Mouse (Mus musculus): Measurements from ENCODE around the gene Sult3a1. TPM values are rescaled to one million over a fixed set of nuclear protein-coding genes. Genes with fewer than 3 reads are reported as not detected.
"Not testable (repeated sequence)": the region's sequence is repeated elsewhere in the genome, so short reads cannot be mapped to it uniquely, and the experiment has no call there.

Gene Sult3a1
- not detected for total RNA-seq (2021)

DNA sequence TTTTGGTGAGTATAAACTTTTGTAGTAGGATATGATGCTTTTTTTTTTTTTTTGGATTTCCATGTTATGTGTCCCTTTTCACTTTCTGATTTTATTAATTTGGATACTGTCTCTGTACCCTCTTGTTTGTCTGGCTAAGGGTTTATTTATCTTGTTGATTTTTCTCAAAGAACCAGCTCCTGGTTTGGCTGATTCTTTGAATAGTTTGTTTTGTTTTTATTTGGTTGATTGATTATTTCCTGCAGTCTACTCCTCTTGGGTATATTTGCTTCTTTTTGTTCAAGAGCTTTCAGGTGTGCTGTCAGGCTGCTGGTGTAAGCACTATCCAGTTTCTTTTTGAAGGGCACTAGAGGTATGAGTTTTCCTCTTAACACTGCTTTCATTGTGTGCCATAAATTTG lies at the start of gene Sult3a1:
Gene Sult3a1 (plus strand): TSS at position 301 of the 400 bp plus-strand sequence.
- DNase-seq (ENCODE audit: low spot score in 2 of 2), result no peak
- intact Hi-C loops (cut with DNase I), result no loop called here

DNA sequence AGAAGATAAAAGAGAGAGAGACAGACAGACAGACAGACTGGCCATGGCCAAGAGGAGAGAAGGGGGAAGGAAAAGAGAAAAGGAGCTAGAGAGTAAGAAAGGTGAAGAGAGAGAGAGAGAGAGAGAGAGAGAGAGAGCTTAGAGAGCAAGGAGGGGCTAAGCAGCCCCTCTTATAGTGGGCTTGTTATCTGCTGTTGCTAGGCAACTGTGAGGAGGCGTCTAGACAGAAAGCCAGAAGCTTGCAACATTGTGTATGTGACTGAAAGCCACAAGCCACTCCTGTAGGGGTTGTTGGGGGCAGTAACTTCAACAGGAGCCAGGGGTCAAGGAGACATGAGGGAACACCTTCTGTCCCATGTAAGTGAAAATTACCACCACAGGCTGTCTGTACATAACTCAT lies 45.7 kb upstream of the Sult3a1 start:
- DNase-seq (ENCODE audit: low spot score in 2 of 2), result no peak
- intact Hi-C loops (cut with DNase I), result no loop called here

DNA sequence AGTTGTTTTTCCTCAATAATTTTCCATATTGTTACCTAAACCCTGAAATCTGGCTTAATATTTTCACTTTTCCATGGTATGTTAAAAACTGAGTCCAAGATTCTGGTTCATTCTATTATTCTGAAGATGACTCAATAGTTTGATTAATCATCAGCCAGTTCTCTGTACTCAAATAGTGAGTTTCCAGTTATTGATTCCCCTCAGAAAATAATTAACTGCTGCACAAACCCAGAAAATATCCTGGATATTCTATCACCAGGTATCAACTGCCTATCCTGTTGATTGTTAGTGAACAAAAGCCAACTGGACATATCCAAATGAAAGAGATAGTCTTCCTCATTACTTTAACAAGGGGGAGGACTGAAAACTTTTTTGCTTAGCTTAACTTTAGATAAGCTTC lies 43.3 kb upstream of the Sult3a1 start:
- no peak for DNase-seq (ENCODE audit: low spot score in 2 of 2)
- intact Hi-C loops (cut with DNase I), result no loop called here

DNA sequence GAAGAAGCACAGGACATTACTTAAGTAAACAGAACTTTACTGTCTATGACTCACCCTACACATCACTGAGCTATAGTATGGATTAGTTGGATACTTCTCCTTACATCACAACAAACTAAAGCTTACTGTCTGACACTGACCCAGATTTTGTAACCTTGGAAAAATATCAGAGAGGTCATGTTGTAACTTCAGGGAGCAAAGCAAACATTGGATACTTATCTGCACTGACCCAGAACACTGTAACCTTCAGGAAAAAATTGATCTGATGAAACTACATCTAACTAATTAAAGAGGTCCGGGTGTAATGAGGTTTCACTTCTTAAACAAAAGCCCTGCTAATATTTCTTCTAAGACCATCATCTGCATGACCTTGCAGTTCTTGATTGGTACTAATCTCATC lies 40.6 kb upstream of the Sult3a1 start:
- intact Hi-C loops (cut with DNase I), result no loop called here
- DNase-seq (ENCODE audit: low spot score in 2 of 2), result no peak

DNA sequence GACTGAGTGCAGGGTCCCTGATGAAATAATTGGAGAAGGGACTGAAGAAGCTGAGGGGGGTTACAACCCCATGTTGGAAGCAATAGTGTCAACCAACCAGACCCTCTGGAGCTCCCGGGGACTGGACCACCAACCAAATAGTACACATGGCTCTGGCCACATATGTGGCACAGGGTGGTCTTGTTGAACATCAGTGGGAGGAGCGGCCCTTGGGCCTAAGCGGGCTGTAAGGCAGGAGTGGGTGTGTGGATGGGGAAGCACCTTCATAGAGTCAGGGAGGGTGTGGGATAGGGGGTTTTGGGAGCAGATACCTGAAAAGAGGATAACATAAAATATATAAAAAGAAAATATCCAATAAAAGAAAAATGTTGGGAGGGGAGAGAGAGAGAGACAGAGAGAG lies 36.6 kb upstream of the Sult3a1 start:
- DNase-seq (ENCODE audit: low spot score in 2 of 2), result no peak
- intact Hi-C loops (cut with DNase I), result no loop called here

DNA sequence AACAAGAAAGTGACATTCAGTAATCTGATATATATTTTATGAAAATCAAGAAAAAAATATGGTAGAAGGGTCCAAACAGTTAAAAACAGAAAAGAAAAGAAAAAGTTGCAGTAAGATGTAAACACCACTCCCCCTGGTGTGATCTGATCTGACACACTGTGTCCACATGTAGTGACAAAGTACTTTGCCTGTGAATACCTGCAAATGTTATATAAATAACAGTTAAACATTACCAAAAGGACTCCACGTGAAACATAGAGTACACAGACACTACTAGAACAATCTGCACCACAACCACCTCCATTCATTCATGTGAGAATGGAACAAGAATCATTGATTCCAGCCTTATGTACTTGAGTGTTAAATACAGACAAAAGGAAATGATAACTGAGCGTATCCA lies 8.5 kb downstream of the Sult3a1 start:
- intact Hi-C loops (cut with DNase I), result no loop called here

DNA sequence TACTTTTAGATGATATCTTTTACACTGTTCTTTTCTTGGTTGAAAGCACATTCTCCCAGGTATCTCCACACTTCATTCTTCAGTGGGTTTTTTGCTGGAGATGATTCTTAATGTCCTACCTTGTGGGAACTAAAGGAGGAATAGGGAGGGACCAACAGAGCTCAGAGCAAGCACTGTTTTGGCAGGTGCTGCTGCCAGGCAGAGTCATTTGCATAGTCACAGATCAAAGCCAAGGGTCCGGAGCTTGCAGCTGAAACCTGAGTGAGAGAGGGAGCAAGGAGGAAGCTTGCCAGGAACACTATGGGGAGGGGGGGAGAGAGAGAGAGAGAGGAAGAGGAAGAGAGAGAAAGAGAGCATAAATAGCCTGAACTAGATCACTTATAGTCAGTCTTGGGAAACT lies 12.9 kb downstream of the Sult3a1 start:
- no peak for DNase-seq (ENCODE audit: low spot score in 2 of 2)
- intact Hi-C loops (cut with DNase I), result loop anchor here (1.0 kb wide), 1 partner anchor 342 kb away; no protein-coding TSS in a partner anchor

More for the DNA sequence above, 8.5 kb downstream of the Sult3a1 start:
- no peak for DNase-seq (ENCODE audit: low spot score in 2 of 2)

DNA sequence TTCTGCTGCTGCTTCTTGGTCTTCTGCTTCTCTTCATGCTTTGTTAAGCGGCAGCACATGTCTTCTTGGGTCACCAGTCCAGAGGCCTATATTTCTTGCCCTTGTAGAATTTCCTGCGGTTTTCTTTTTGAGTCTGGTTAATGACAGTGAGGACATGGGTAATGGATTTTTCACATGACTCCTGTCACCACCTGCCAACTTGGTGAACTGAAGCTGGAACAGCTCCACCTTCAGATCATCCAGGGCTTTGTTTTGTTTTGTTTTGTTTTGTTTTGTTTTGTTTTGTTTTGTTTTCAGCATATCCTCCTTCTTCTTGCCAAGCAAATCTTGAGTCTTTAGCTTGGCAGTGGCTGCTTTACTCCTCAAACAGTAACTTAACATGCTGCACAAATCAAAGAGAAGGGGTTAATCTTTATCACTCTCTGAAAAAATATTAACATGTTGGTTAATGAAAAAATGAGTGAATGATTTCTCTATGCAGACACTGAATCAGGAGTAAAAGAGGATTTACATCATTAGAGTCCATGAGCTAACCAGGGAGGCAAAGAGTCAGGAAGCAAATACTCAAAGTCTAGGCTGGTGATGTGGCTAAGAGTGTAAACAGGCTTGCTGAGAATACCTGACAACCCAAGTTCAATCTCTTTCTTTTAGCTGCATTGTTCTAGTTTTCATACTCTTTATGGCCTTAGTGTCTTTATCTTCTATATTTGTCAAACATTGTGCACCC lies 15.3 kb downstream of the Sult3a1 start:
- DNase-seq (ENCODE audit: low spot score in 2 of 2), result no peak
- intact Hi-C loops (cut with DNase I), result no loop called here

DNA sequence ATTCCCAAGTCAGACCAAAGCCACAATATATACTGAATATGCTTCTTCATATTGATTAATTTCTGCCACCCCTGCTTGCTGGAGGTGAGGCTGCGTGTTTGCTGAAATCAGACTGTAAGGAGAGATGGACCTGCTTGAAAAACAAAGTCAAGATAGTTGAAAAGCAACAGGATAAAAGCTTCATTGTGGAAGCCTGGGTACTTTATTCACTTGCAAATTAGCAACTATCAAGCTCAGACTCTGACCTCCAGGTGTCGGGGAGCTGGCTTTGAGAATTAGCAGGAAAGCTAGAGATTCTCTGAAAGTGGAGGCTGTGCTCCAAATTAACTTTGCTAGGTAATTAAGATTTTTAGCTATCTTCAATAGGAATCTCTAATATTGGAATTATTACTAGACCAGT lies 24.9 kb downstream of the Sult3a1 start:
- intact Hi-C loops (cut with DNase I); DNase-seq (ENCODE audit: low spot score in 2 of 2): not testable (repeated sequence)

DNA sequence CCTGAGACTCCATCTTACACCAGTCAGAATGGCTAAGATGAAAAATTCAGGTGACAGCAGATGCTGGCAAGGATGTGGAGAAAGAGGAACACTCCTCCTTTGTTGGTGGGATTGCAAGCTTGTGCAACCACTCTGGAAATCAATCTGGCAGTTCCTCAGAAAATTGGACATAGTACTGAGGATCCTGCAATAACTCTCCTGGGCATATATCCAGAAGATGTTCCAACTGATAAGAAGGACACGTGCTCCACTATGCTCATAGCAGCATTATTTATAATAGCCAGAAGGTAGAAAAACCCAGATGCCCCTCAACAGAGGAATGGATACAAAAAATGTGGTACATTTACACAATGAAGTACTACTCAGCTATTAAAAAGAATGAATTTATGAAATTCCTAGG lies 44.0 kb downstream of the Sult3a1 start:
- intact Hi-C loops (cut with DNase I); DNase-seq (ENCODE audit: low spot score in 2 of 2): not testable (repeated sequence)

DNA sequence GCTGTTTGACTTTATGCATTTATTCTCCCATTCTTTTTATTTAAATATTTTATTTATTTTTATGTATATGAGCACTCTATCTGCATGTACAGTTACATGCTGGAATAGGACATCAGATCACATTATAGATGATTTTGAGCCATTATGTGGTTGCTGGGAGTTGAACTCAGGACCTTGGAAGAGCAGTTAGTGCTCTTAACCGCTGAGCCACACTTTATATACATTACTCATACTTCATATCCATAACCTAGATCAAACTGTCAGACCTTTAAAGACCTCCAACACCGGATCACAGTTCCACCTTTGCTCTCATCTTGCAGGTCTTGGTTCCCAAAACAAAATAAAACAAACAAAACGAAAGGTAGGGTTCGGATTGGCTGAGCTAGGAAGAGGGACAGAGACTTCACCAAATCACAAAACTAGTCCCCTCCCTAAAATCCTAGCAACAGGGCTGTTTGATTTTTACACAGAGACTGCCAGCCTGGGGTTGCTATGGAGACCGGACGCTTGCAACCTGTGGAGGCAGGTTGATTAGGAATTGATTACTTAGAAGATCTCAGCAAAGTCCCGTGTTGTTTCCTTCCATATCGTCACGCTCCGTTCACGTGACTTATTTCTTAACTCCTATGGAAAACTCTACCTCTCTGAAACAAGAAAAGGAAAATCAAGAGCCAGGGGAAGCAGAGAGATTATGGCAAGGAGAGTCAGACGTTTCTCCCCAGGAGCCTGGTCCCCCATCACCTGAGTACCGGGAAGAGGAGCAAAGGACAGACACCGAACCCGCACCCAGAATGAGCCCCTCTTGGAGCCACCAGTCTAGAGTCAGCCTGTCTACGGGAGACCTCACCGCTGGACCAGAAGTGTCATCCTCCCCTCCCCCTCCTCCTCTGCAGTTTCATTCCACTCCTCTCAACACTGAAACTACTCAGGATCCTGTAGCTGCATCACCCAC lies 47.3 kb downstream of the Sult3a1 start, which contains the start of gene Rsph4a:
Gene Rsph4a (plus strand): TSS at position 582 of the 952 bp plus-strand sequence.
- intact Hi-C loops (cut with DNase I), result no loop called here
- DNase-seq (ENCODE audit: low spot score in 2 of 2), result peak; percentile 60 to 71

DNA sequence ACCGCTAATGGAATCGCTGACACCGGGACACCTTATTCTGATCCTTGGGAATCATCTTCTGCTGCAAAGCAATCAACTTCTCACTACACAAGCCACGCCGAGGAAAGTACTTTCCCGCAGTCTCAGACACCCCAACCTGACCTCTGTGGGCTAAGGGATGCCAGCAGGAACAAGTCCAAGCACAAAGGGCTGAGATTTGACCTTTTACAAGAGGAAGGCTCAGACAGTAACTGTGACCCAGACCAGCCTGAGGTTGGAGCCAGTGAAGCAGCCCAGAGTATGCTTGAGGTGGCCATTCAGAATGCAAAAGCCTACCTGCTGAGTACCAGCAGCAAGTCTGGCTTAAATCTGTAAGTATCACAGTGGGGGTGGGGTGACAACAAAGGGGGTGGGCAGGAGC lies 48.0 kb downstream of the Sult3a1 start:
- intact Hi-C loops (cut with DNase I), result no loop called here
- DNase-seq (ENCODE audit: low spot score in 2 of 2), result no peak

Other genes starting within 250 kb of the Sult3a1 start
- 10 to 100 TPM; 65.6 to 66.9 TPM for gene Clvs2, start 233.0 kb upstream of the Sult3a1 start, total RNA-seq (2021)
- 1 to 10 TPM; 1.3 to 1.4 TPM for gene Sult3a2, start 71.0 kb upstream of the Sult3a1 start, total RNA-seq (2021)
- 1 to 10 TPM; 3.1 to 3.6 TPM for gene Rsph4a, start 47.4 kb downstream of the Sult3a1 start, total RNA-seq (2021)
- gene Zup1, start 93.5 kb downstream of the Sult3a1 start, total RNA-seq (2021), result 10 to 100 TPM; 14.9 to 18.5 TPM
- gene Rwdd1, start 161.9 kb downstream of the Sult3a1 start, total RNA-seq (2021), result 100 to 1,000 TPM in 1 of 2 experiments, 10 to 100 TPM in 1; 89.7 to 101 TPM
- under 1 TPM; 0.27 to 0.55 TPM for gene Trappc3l, start 179.9 kb downstream of the Sult3a1 start, total RNA-seq (2021)
- not detected for gene Calhm4, start 186.6 kb downstream of the Sult3a1 start, total RNA-seq (2021)
- gene Calhm5, start 238.8 kb downstream of the Sult3a1 start, total RNA-seq (2021), result 1 to 10 TPM; 2.2 to 2.9 TPM

Data from left cerebral cortex, postnatal 25 days (tissue).